Comparison of ENCODE assay signal across 9 mouse cellular contexts in the genomic region with DNA sequence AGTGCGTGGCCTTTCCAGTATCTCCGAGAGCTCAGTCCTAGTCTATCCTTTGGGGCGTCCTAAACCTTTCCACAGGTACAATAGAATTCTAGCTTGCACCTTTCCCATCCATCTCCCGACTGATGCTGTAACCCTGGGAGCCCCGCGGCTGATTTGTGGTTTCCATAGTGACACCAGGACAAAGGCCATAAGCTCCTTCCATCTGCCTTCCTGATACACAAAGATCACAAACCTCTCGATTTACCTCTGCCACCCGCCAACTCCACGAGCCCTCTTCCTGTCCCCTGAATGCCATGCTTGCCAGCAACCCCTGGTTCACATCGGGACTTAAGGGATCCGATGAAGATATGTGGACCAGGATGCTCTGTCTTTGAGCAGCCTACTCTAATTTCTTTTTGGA. TPM values are rescaled to one million over a fixed set of nuclear protein-coding genes. Genes with fewer than 3 reads are reported as not detected.
DNase-seq lines count a peak whose midpoint lies in the region; ATAC-seq and TF ChIP-seq lines count a peak whose summit lies in the region.
"Had no signal": no experiment of that assay in that cellular context is flagged by ENCODE, and none has a peak within 500 bp of the region (broad histone marks: within the 10 kb centered on the region; RNA-seq: fewer than 3 reads in every experiment).

No protein-coding gene starts in this region.

- H3K4me1 ChIP-seq in kidney, adult 2 months (ENCODE audit: control insufficient read depth, insufficient read depth, low read length), result 0 out of 2 replicates have a peak, but pooled peaks cover 6% of the 10 kb centered on the region
- peaks cover 4% of the 10 kb centered on the region for H3K4me1 ChIP-seq in embryonic facial prominence, embryonic 11.5 days (ENCODE audit: control insufficient read depth, insufficient read depth, low read length)
- H3K4me1 ChIP-seq in intestine, embryonic 16.5 days (ENCODE audit: control insufficient read depth, insufficient read depth, low read length), result peaks cover 20% of the 10 kb centered on the region
- peaks cover 16% of the 10 kb centered on the region; the same call in 1 of the 2 replicates for H3K4me1 ChIP-seq in midbrain, postnatal 0 days (ENCODE audit: insufficient read depth, low read length)

- H3K4me2 ChIP-seq in embryonic facial prominence, embryonic 11.5 days (ENCODE audit: low read depth, low read length), result no peak overlapping the region; the same call in none of the 2 replicates
- peak overlapping the region; percentile 58 for H3K4me2 ChIP-seq in intestine, embryonic 16.5 days (ENCODE audit: low read depth, low read length)
- H3K4me2 ChIP-seq in midbrain, postnatal 0 days (ENCODE audit: low read depth, low read length, poor library complexity, severe bottlenecking), result peak overlapping the region; percentile 59

- WGBS in kidney, adult 2 months, result 25% methylated on average over 11 of the region's 11 CpGs
- WGBS in embryonic facial prominence, embryonic 11.5 days, result 39% methylated on average over 11 of the region's 11 CpGs
- 34% methylated on average over 11 of the region's 11 CpGs for WGBS in intestine, embryonic 16.5 days
- WGBS in midbrain, postnatal 0 days, result 18% methylated on average over 11 of the region's 11 CpGs

- H3K9me3 ChIP-seq in embryonic facial prominence, embryonic 11.5 days (replicated peaks; ENCODE audit: control insufficient read depth, low read length), result no peaks in the 10 kb centered on the region
- no peaks in the 10 kb centered on the region for H3K9me3 ChIP-seq in intestine, embryonic 16.5 days (ENCODE audit: control insufficient read depth, low read length)
- H3K9me3 ChIP-seq in midbrain, postnatal 0 days (ENCODE audit: low read length), result no peaks in the 10 kb centered on the region

- no peak for TF ChIP-seq POLR2A in kidney, adult 2 months (IDR thresholded peaks at IDR 0.05; ENCODE audit: low read depth, low read length)

- H3K4me3 ChIP-seq in kidney, adult 2 months (ENCODE audit: insufficient read depth, low read depth, low read length), result peak overlapping the region; percentile 49
- H3K4me3 ChIP-seq in embryonic facial prominence, embryonic 11.5 days (ENCODE audit: low read depth, low read length), result no peak overlapping the region
- peak overlapping the region; percentile 57 for H3K4me3 ChIP-seq in intestine, embryonic 16.5 days (ENCODE audit: low read length)
- peak overlapping the region; percentile 36; the same call in 1 of the 2 replicates for H3K4me3 ChIP-seq in midbrain, postnatal 0 days (ENCODE audit: low read depth, low read length)

- 0 out of 2 replicates have a peak overlapping the region, but pooled peaks have one; percentile 35 for H3K9ac ChIP-seq in embryonic facial prominence, embryonic 11.5 days (replicated peaks; ENCODE audit: low read length)
- peak overlapping the region; percentile 61 for H3K9ac ChIP-seq in intestine, embryonic 16.5 days (ENCODE audit: low read depth, low read length)
- H3K9ac ChIP-seq in midbrain, postnatal 0 days (replicated peaks; ENCODE audit: low read length, poor library complexity, severe bottlenecking), result peak overlapping the region; percentile 29; the same call in 1 of the 2 replicates

- no peak for DNase-seq in kidney, adult 2 months
- DNase-seq in kidney, adult 18-20 months, result no peak
- DNase-seq in embryonic facial prominence, embryonic 11.5 days (ENCODE audit: low spot score), result no peak
- no peak for DNase-seq in midbrain, postnatal 0 days (ENCODE audit: low spot score)
- no peak for DNase-seq in ovary, adult 18-20 months (ENCODE audit: low spot score)
- DNase-seq in thymus, postnatal 4 days, result no peak
- no peak for DNase-seq in adrenal gland, postnatal 4 days (ENCODE audit: low spot score in 2 of 2)

- H3K27me3 ChIP-seq in kidney, adult 2 months (replicated peaks; ENCODE audit: control insufficient read depth, insufficient read depth, low read length), result no peaks in the 10 kb centered on the region
- no peaks in the 10 kb centered on the region for H3K27me3 ChIP-seq in embryonic facial prominence, embryonic 11.5 days (ENCODE audit: control insufficient read depth, insufficient read depth, low read length)
- no peaks in the 10 kb centered on the region for H3K27me3 ChIP-seq in intestine, embryonic 16.5 days (replicated peaks; ENCODE audit: control insufficient read depth, insufficient read depth, low read length)
- no peaks in the 10 kb centered on the region for H3K27me3 ChIP-seq in midbrain, postnatal 0 days (ENCODE audit: insufficient read depth, low read length)
- H3K27me3 ChIP-seq: Patski had no signal

- no peak for TF ChIP-seq CTCF in kidney, adult 2 months (conservative IDR thresholded peaks at IDR 0.05; ENCODE audit: insufficient read depth, insufficient read length, low read depth, low read length)
- no peak for TF ChIP-seq CTCF in midbrain, postnatal 0 days (IDR thresholded peaks at IDR 0.05)

- ATAC-seq in embryonic facial prominence, embryonic 11.5 days (replicated peaks; ENCODE audit: insufficient number of reproducible peaks, low FRiP score, low TSS enrichment, low read depth), result 0 out of 2 replicates have a peak, but pooled peaks have one; percentile 9
- peak; percentile 10; the same call in 1 of the 2 replicates for ATAC-seq in intestine, embryonic 16.5 days
- ATAC-seq in midbrain, postnatal 0 days (ENCODE audit: low FRiP score), result no peak

- no peaks in the 10 kb centered on the region for H3K36me3 ChIP-seq in kidney, adult 2 months (ENCODE audit: control insufficient read depth, insufficient read depth, low read length)
- H3K36me3 ChIP-seq in embryonic facial prominence, embryonic 11.5 days (replicated peaks; ENCODE audit: control insufficient read depth, insufficient read depth, low read depth, low read length), result peaks cover 3% of the 10 kb centered on the region
- peaks cover 11% of the 10 kb centered on the region for H3K36me3 ChIP-seq in intestine, embryonic 16.5 days (ENCODE audit: control insufficient read depth, insufficient read depth, low read length)
- H3K36me3 ChIP-seq in midbrain, postnatal 0 days (ENCODE audit: insufficient read depth, low read length), result no peaks in the 10 kb centered on the region

- peak overlapping the region; percentile 52 for H3K27ac ChIP-seq in kidney, adult 2 months (ENCODE audit: insufficient read depth, low read depth, low read length)
- H3K27ac ChIP-seq in embryonic facial prominence, embryonic 11.5 days (replicated peaks; ENCODE audit: low read depth, low read length), result peak overlapping the region; percentile 76
- peak overlapping the region; percentile 61 for H3K27ac ChIP-seq in intestine, embryonic 16.5 days (ENCODE audit: low read length)
- H3K27ac ChIP-seq in midbrain, postnatal 0 days (ENCODE audit: low read depth, low read length), result peak overlapping the region; percentile 1; the same call in 1 of the 2 replicates

RNA-seq across cellular contexts. Expression of gene Lamb2, which starts 0.3 kb away (rescaled TPM):
- 80.4 and 89.1 TPM in 2 replicates for polyA plus RNA-seq in kidney, adult 2 months (2012; rRNA removed)
- 15.3 and 15.4 TPM in 2 replicates for polyA plus RNA-seq in embryonic facial prominence, embryonic 11.5 days (2014; fragmentation: Nextera tagmentation; extraction: Ambion mirVana)
- 26.6 and 33.6 TPM in 2 replicates for polyA plus RNA-seq in intestine, embryonic 16.5 days (2015; fragmentation: Nextera tagmentation; extraction: Ambion mirVana)
- total RNA-seq in midbrain, postnatal 0 days (2014; rRNA removed), result 56.5 and 169 TPM in 2 replicates
- 15.8 and 18.5 TPM in 2 replicates for polyA plus RNA-seq in midbrain, postnatal 0 days (2015; fragmentation: Nextera tagmentation; extraction: Ambion mirVana)
- total RNA-seq in adrenal gland, postnatal 4 days (2021), result 100 to 1,000 TPM; 136 to 153 TPM

RNA-seq across cellular contexts. Expression of gene Usp19, which starts 11.2 kb away (rescaled TPM):
- polyA plus RNA-seq in kidney, adult 2 months (2012; rRNA removed), result 107 and 137 TPM in 2 replicates
- 52.5 and 59.2 TPM in 2 replicates for polyA plus RNA-seq in embryonic facial prominence, embryonic 11.5 days (2014; fragmentation: Nextera tagmentation; extraction: Ambion mirVana)
- 35.7 and 42.8 TPM in 2 replicates for polyA plus RNA-seq in intestine, embryonic 16.5 days (2015; fragmentation: Nextera tagmentation; extraction: Ambion mirVana)
- 86.5 and 113 TPM in 2 replicates for total RNA-seq in midbrain, postnatal 0 days (2014; rRNA removed)
- 48.2 and 50.7 TPM in 2 replicates for polyA plus RNA-seq in midbrain, postnatal 0 days (2015; fragmentation: Nextera tagmentation; extraction: Ambion mirVana)
- 100 to 1,000 TPM; 225 to 230 TPM for total RNA-seq in adrenal gland, postnatal 4 days (2021)

RNA-seq across cellular contexts. Expression of gene Klhdc8b, which starts 17.9 kb away (rescaled TPM):
- polyA plus RNA-seq in kidney, adult 2 months (2012; rRNA removed), result 35.0 and 35.8 TPM in 2 replicates
- polyA plus RNA-seq in embryonic facial prominence, embryonic 11.5 days (2014; fragmentation: Nextera tagmentation; extraction: Ambion mirVana), result 19.0 and 22.4 TPM in 2 replicates
- polyA plus RNA-seq in intestine, embryonic 16.5 days (2015; fragmentation: Nextera tagmentation; extraction: Ambion mirVana), result 44.7 and 49.6 TPM in 2 replicates
- total RNA-seq in midbrain, postnatal 0 days (2014; rRNA removed), result 82.4 and 86.3 TPM in 2 replicates
- polyA plus RNA-seq in midbrain, postnatal 0 days (2015; fragmentation: Nextera tagmentation; extraction: Ambion mirVana), result 56.1 and 59.2 TPM in 2 replicates
- total RNA-seq in adrenal gland, postnatal 4 days (2021), result 10 to 100 TPM; 55.1 to 58.2 TPM

RNA-seq across cellular contexts. Expression of gene Ccdc71, which starts 18.9 kb away (rescaled TPM):
- 26.0 and 33.5 TPM in 2 replicates for polyA plus RNA-seq in kidney, adult 2 months (2012; rRNA removed)
- polyA plus RNA-seq in embryonic facial prominence, embryonic 11.5 days (2014; fragmentation: Nextera tagmentation; extraction: Ambion mirVana), result 49.1 and 63.2 TPM in 2 replicates
- polyA plus RNA-seq in intestine, embryonic 16.5 days (2015; fragmentation: Nextera tagmentation; extraction: Ambion mirVana), result 49.2 and 53.5 TPM in 2 replicates
- 37.3 and 39.8 TPM in 2 replicates for total RNA-seq in midbrain, postnatal 0 days (2014; rRNA removed)
- polyA plus RNA-seq in midbrain, postnatal 0 days (2015; fragmentation: Nextera tagmentation; extraction: Ambion mirVana), result 56.8 and 61.2 TPM in 2 replicates
- total RNA-seq in adrenal gland, postnatal 4 days (2021), result 10 to 100 TPM; 47.1 to 59.1 TPM

RNA-seq across cellular contexts. Expression of gene Qars, which starts 28.3 kb away (rescaled TPM):
- 175 and 188 TPM in 2 replicates for polyA plus RNA-seq in kidney, adult 2 months (2012; rRNA removed)
- 130 and 138 TPM in 2 replicates for polyA plus RNA-seq in embryonic facial prominence, embryonic 11.5 days (2014; fragmentation: Nextera tagmentation; extraction: Ambion mirVana)
- polyA plus RNA-seq in intestine, embryonic 16.5 days (2015; fragmentation: Nextera tagmentation; extraction: Ambion mirVana), result 111 and 118 TPM in 2 replicates
- 107 and 146 TPM in 2 replicates for total RNA-seq in midbrain, postnatal 0 days (2014; rRNA removed)
- 62.0 and 62.6 TPM in 2 replicates for polyA plus RNA-seq in midbrain, postnatal 0 days (2015; fragmentation: Nextera tagmentation; extraction: Ambion mirVana)
- 100 to 1,000 TPM; 212 to 220 TPM for total RNA-seq in adrenal gland, postnatal 4 days (2021)

Comparison
In these comparisons a context has a peak if more than half of its experiments do, and no peak if none do; other contexts are left out.
1. H3K27ac ChIP-seq: peak in every context shown above with its lines; median percentile 76 in embryonic facial prominence, embryonic 11.5 days; 61 in intestine, embryonic 16.5 days; 52 in kidney, adult 2 months; 1 in midbrain, postnatal 0 days.